Mouse (Mus musculus) WW6 (cell line): ENCODE results near the gene Kirrel3.
A peak's percentile ranks its signal among the peaks of the same experiment; 100 is the strongest.

Experiments used
- DNase-seq: peaks from one replicate; pipeline ENCODE4 v3.0.0-alpha.2; 2013; ENCODE audit warnings: low read depth, low spot score

Gene Kirrel3

GRCm38 (mm10) chr9:34752076-34752800 lies 266.5 kb downstream of the Kirrel3 start:
- DNase-seq = no peak

GRCm38 (mm10) chr9:34752801-34753170 lies 267.1 kb downstream of the Kirrel3 start:
- peak; percentile 26 for DNase-seq

DNA sequence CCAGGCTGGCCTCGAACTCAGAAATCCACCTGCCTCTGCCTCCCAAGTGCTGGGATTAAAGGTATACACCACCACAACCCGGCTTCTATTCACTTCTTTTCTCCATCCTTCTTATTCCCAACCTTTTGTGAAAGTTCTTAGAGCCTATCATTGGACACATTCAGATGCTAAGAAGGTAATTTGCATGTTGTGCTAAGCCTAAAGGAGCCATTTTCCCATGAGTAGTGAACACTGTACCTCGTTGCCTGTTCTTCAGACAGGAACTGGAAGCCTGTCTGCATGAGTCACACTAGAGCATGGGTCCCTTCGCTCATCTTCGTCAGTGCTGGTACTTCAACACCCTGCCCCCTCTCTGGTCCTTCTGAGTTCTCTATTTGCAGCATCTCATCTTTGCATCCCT lies 268.2 kb downstream of the Kirrel3 start:
- no peak for DNase-seq

DNA sequence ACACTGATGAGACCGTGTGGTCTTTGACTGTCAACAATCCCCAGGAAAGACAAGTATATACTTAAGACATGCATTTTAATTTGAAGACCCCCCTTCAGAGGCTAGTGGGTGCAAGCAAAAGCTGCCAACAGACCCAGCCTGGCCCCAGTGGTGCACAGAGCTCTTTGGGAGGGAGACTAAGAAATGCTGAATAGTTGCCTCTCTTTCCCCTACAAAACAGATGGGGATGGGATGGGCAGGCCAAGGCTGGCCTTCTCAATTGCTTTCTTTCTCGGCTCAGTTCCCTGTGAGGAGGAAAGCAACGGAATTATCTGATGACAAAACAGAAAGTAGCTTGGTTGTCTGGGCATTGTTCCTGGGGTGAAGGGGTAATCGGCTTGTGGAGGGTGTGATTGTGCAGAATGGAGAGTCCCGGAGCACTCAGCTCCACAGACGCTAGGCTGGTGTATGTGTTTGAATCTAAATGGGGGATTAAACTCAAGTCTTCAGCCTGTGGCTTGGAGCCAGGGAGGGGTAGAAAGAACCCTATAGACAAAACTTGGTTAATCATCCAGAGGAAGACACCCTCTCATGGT lies 268.9 kb downstream of the Kirrel3 start:
- DNase-seq = no peak

DNA sequence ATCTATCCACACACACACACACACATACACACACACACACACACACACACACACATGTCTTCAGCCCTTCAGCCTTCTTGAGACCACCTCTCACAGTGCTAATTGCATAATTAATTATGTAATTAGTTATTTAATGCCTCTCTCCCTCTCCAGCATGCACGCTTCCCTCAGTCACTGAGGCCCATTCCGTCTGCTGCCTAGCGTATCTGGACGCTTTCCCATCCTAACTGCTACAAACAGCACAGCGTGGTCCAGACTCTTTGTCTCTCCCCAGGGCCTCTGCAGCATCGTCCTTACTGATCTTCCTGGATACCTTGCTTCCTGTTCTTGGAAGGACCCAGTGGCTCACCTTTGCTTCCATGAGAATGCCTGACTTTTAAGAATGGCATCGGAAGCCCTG lies 270.4 kb downstream of the Kirrel3 start:
- DNase-seq = no peak

DNA sequence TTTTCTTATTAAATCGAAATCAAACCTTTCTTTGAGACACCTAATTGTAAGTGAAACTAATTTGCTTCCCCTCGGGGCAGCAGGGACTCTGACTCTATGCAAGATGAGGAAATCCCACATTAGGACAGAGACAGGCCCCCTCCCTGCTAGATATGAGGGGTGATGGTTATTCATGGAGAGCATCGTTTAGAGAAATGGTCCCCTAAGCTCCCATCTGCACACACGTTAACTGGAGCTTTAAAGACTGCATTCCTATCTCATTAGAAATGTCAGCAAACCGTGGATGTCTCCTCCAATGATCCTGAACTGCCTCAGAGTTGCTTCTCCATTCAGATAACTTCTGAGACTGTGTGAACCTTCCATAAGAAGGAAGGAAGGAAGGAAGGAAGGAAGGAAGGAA lies 273.2 kb downstream of the Kirrel3 start:
- DNase-seq = no peak

GRCm38 (mm10) chr9:34760521-34760920 lies 274.8 kb downstream of the Kirrel3 start:
- no peak for DNase-seq

DNA sequence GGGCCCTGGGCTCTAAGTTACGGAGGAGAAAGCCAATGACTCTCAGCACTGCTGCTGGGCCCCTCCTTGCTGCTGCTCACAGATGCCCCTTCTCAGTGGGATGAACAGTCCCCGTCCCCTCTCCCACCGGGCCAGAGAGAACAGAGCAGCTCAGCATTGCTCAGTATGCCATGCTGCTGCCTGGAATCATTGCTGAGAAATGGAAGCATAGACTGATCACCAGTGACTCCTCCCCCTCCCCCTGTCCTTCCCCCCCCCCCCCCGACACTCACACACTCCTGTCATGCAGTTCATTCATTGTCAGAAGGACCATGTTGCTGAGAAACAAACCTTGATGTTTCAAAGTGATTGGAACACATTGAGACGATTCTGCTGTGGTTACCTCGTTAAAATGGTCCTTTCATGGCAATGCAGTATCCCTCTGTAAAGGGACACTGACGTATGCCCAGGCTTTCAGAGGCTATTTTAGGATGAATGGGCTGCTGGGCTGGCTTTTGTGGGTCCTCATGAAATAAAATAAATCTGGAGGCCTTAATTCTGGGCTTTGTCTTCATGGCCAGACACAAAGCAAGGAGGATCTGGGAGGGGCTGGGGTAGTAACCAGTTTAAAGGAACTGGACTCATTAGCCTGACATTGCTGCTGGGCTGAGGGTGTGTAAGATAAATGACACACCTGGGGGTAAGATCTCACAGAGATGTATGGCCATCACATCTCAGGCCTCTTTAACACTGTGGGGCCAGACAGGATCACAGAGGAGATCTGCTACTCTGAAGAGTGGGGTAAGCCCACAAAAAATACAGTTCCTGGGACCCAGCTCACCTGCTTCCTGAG lies 281.3 kb downstream of the Kirrel3 start:
- no peak for DNase-seq

- DNase-seq = no peak
These were observed 283.3 kb downstream of the Kirrel3 start for GRCm38 (mm10) chr9:34768961-34769360.

DNA sequence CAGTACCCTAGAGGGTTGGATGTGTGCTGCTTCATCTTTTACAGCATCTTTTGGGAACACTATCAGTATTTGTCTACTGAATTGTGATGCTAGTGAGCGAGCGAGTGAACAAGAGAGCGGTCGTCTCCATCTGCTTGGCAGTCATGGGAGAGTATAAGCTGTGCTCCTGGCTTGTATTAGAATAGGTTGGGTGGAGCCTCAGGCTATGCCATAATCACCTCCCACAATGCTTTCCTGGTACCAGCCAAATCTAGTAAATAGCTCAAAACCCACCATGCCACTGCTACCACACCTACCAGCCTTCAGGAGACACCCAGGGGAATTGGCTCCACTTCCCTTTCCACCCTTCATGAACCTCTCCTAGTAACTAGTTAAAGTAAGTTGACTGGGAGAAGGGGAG lies 285.3 kb downstream of the Kirrel3 start:
- no peak for DNase-seq

DNA sequence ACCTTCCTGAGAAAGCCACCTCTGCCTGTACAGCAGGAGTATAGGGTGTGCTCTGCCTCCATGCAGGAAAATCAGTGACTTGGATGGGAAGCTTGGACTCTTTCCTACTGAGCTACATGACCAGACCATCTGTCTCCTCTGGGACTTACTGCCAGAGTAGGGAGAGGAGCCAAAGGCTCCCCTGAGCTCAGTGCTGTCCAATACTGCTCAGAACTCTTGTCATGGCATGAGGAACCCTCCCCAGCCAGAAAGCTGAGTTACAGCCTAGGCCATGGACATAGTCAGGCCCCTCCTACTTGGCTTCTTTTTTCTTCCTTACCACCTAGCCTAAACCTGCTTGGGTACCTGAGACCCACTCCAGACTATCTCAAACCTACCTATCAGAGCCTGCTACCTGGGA lies 285.7 kb downstream of the Kirrel3 start:
- no peak for DNase-seq

DNA sequence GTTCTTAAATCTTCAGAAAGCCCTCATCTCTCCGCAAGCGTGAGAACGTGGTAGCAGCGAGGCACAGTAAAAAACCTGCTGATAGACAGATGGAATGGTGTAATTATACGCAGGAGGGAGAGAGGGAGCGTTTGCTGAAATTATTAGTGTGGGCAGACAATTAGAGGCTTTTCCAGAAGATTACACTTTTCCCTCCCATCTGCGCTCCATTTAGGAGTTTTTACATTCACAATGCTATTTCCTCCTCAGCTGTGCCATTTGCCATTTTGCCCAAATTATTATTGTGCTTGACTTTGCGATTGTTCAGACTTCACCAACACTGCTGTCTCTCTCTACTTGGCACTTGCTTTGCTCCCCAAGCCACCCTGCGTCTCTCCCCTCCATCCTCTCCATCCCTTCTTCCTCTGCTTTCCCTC lies 286.3 kb downstream of the Kirrel3 start:
- no peak for DNase-seq

- DNase-seq = no peak
These were observed 295.7 kb downstream of the Kirrel3 start for GRCm38 (mm10) chr9:34781356-34781755.

DNA sequence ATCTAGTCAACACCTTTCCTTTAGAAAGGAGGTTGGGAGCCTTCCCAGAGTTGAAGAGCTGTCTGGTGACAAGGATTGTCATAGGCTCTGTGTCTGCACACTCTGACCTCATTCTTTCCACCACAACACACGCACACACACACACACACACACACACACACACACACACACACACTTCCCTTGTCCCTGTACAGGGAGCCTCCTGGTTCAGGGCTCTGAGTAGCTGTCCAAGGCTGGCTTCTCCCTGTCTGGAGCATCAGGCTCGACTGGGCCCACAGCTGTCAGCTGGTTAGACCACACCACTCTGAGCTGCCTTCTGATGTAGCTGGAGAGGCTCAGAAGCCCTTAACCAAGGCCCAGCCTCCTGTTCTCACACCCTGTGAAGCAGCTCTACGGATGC lies 302.2 kb downstream of the Kirrel3 start:
- DNase-seq = no peak

DNA sequence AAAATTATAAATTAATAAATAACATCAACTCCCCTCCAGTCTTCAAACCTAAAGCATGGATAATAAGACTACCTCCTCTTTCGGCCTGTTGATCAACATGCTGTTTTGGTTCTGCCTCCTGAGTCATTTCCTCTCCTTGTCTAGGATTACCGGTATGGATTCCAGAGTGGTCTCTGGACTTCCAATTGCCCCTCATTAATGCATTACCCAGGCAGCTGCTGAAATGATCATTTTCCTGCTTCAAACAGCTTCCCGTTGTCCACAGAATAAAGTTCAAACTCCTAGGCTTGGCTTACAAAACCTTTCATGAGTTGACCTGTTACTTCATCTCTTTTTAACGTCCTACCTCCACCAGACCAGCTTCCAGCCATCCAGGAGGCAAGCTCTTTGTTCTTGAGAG lies 309.5 kb downstream of the Kirrel3 start:
- DNase-seq = no peak

DNA sequence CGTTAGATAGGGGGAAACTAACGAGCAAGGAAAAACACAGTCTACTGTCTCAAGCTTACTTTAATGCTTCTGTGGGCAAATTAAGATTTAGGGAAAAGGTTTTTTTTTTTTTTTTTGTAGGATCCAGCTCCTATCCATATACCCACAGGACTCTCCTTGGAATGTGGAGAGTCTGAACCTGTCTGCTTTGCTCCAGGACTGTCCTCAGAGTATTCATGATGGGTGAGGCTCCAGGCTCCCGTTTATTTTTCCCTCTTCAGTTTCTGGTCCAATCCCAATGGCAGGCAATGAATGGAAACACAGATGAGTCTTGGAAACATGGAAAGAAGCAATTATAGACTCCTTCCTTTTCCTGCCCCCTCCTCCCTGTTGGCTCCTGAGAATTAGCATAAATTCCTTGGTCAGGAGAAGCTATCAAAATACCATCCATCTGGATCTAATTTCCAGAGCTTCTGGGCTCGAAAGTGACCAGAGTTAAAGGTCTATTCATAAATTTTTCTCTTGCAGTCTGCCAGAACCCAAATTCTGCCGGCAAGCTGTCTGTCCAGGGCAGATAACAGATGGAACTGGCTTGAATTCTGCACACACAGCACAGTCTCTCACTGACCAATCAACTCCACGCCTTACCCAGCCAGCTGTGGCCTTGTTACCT lies 312.1 kb downstream of the Kirrel3 start:
- no peak for DNase-seq

GRCm38 (mm10) chr9:34801662-34802061 lies 316.0 kb downstream of the Kirrel3 start:
- no peak for DNase-seq

- no peak for DNase-seq
These were observed 321.2 kb downstream of the Kirrel3 start for GRCm38 (mm10) chr9:34806854-34807253.

DNA sequence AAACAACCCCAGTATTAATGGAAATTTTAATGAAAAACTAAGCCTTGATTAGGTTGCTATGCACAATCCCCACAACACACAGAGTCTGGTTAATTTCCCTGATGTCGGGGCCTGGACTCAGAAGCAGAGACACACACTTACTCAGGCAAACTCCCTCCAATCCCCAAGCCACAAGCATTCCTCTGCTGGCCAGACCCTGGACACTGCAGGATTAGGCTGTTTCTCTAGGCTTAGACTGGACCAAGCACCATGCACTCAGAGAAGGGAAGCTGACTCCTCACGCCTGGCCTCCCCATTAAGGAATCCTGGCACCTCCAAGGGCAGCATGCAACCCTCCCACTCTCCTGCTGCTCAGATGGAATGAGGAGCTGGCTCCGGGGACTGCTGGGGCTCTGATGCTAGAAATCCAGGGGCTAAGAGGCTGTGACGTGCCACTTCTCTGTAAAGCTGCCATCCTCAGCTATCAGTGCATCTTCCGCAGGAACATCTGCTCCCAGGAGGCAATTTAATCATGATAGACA lies 324.4 kb downstream of the Kirrel3 start:
- no peak for DNase-seq

GRCm38 (mm10) chr9:34818325-34818976 lies 332.8 kb downstream of the Kirrel3 start:
- no peak for DNase-seq

DNA sequence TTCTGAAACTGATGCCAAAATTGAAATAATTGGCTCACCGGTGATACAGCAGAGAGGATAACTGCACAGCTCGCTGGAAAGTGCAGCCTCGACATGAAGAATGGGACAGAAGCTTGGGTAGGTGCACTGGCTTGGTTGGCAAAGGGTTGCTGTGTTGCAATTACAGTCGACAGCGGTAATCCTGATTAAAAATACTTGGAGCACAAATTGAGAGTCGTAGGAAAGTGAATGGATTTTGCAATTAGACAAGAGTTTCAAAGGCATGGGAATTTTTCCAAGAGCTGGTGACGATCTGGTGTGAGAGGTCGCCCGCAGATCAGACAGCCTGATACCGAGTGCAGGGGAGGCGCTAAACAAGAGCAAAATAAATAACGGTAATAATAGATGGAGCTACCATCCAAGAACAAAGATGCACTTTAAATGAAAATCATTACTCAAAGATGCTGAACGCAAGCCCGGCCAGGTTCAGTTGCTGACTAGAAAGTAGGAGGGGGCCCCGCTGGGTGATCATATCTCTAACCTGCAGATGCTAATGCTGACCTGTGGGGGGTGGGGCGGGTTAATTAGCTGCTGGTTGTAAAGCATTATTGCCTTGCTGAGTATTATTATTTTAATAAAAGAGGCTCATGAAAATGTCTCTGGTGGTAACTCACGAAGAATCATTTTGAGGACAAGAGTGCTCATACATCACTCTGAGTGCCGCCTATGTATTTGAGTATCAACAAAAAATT lies 338.8 kb downstream of the Kirrel3 start:
- no peak for DNase-seq
